Mouse (Mus musculus) cerebellum, adult 11 months (tissue): ENCODE data around the gene Spr.
"Not testable (repeated sequence)": the region's sequence is repeated elsewhere in the genome, so short reads cannot be mapped to it uniquely, and the experiment has no call there.

Source experiments
- DNase-seq: peaks from one replicate; pipeline ENCODE4 v3.0.0; 2022

The Spr gene

GRCm38 (mm10) chr6:85137217-85138035 lies at the start of gene Spr:
TSS of gene Spr (minus strand) at chr6:85137766.
- DNase-seq = peak; percentile 81

GRCm38 (mm10) chr6:85186744-85187059 lies 49.1 kb upstream of the Spr start:
- DNase-seq = no peak

GRCm38 (mm10) chr6:85186033-85186743 lies 48.6 kb upstream of the Spr start:
- no peak for DNase-seq

- DNase-seq = no peak
Measured at GRCm38 (mm10) chr6:85183951-85184350, 46.4 kb upstream of the Spr start.

GRCm38 (mm10) chr6:85180036-85180435 lies 42.5 kb upstream of the Spr start:
- DNase-seq = no peak

GRCm38 (mm10) chr6:85179569-85179968 lies 42.0 kb upstream of the Spr start:
- no peak for DNase-seq

- DNase-seq = no peak
Measured at GRCm38 (mm10) chr6:85165440-85165921, 27.9 kb upstream of the Spr start.

GRCm38 (mm10) chr6:85160201-85160923 lies 22.8 kb upstream of the Spr start:
- peak; percentile 42 for DNase-seq

GRCm38 (mm10) chr6:85159092-85159760 lies 21.7 kb upstream of the Spr start:
- DNase-seq = peak; percentile 37

- DNase-seq = not testable (repeated sequence)
Measured at GRCm38 (mm10) chr6:85158040-85158804, 20.7 kb upstream of the Spr start.

- DNase-seq = not testable (repeated sequence)
Measured at GRCm38 (mm10) chr6:85156551-85156950, 19.0 kb upstream of the Spr start.

GRCm38 (mm10) chr6:85154861-85155528 lies 17.4 kb upstream of the Spr start:
- no peak for DNase-seq

- DNase-seq = peak; percentile 68
Measured at GRCm38 (mm10) chr6:85153970-85154540, 16.5 kb upstream of the Spr start.

GRCm38 (mm10) chr6:85150386-85150785 lies 12.8 kb upstream of the Spr start:
- DNase-seq = peak; percentile 35

GRCm38 (mm10) chr6:85147636-85148035 lies 10.1 kb upstream of the Spr start:
- DNase-seq = no peak

GRCm38 (mm10) chr6:85144466-85144865 lies 6.9 kb upstream of the Spr start:
- no peak for DNase-seq

- DNase-seq = peak; percentile 22
Measured at GRCm38 (mm10) chr6:85141013-85141412, 3.4 kb upstream of the Spr start.

- no peak for DNase-seq
Measured at GRCm38 (mm10) chr6:85139534-85139933, 2.0 kb upstream of the Spr start.

- DNase-seq = peak; percentile 10
Measured at GRCm38 (mm10) chr6:85136784-85137183, 782 bp downstream of the Spr start.

- DNase-seq = peak; percentile 23
Measured at GRCm38 (mm10) chr6:85132794-85133193, 4.8 kb downstream of the Spr start.

GRCm38 (mm10) chr6:85132237-85132636 lies 5.3 kb downstream of the Spr start:
- DNase-seq = not testable (repeated sequence)
